Mouse (Mus musculus) embryonic facial prominence, embryonic 10.5 days (tissue): Measurements from ENCODE around the gene Akip1. TPM values are rescaled to one million over a fixed set of nuclear protein-coding genes. Genes with fewer than 3 reads are reported as not detected.
A peak's percentile ranks its signal among the peaks of the same experiment; 100 is the strongest.

Experiments used
- DNase-seq: peaks from one replicate; pipeline ENCODE4 v3.0.0-alpha.2; 2017; ENCODE audit warnings: low spot score
- H3K27ac ChIP-seq: fragments of 300-500 bp; sonication (generic); replicated peaks from 2 replicates; pipeline ENCODE4 v1.5.1; 2016; ENCODE audit warnings: mild to moderate bottlenecking
- H3K27me3 ChIP-seq: fragments of 300-500 bp; sonication (generic); replicated peaks from 2 replicates; pipeline ENCODE4 v1.6.1; 2016; ENCODE audit warnings: low read depth, mild to moderate bottlenecking; ENCODE audit not compliant: poor library complexity, severe bottlenecking
- H3K36me3 ChIP-seq: fragments of 300-500 bp; sonication (generic); replicated peaks from 2 replicates; pipeline ENCODE4 v1.6.1; 2016; ENCODE audit warnings: mild to moderate bottlenecking, moderate library complexity
- H3K4me1 ChIP-seq: fragments of 300-500 bp; sonication (generic); 2 replicates; pipeline ENCODE4 v1.6.1; 2016
- H3K4me3 ChIP-seq: fragments of 300-500 bp; sonication (generic); 2 replicates; pipeline ENCODE4 v1.5.1; 2016; ENCODE audit warnings: mild to moderate bottlenecking, moderate library complexity
- H3K9me3 ChIP-seq: fragments of 300-500 bp; sonication (generic); 2 replicates; pipeline ENCODE4 v1.6.1; 2016; ENCODE audit warnings: mild to moderate bottlenecking
- WGBS: fragments of 180-500 bp; shearing (Covaris S2); methylation state at CpG from one replicate; pipeline ENCODE4 v1.1.7; 2016; 5-methylcytosine and 5-hydroxymethylcytosine counted together
- polyA plus RNA-seq: library from polyadenylated mRNA; unstranded; fragments of >200 nt; fragmentation: Nextera tagmentation; extraction: Ambion mirVana; gene quantifications from 2 replicates; pipeline ENCODE4 v1.2.1, GENCODE M21; 2016

Gene Akip1
- polyA plus RNA-seq, result 24.4 and 24.8 TPM in 2 replicates

DNA sequence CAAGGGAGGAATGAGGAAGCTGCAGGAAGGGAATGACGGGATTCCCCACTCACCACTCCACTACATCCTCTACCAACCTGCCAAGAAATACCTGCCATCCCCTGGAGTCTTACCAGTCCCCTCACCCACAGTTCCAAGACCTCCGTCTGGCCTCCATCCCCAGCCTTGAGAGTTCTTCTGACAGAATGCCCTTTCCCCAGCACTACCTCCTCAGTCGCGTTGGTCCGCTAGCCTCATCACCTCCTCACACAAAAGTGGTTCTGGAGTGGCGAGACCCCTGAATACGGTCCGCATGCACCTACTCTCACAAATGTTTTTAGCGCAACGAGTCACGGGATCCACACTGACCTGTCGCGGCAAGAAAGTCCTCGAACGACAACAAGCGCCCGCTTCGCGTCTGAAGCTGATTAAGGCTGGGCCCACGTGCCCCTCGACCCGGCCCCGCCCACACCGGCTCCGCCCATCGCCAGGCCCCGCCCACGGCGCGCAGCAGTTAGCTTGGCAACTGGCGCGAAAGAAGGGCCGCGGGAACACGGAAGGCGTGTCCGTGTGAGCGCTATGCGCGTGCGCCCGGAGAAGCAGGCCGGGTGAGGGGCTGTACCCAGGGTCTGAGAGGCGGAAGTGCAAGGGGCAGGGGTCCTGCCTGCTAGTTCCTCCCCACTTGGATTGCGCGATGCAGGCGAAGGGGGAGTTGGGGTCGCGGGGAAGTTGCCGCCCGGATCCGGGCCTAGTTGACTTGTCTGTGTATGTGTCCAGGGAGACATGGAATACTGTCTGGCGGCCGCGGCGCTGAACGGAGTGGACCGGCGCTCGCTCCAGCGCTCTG lies at the start of gene Akip1, which contains the start of gene St5:
TSS of gene Akip1 (plus strand) at position 501 of the 826 bp plus-strand sequence.
TSS of gene St5 (minus strand) at position 416 of the 826 bp plus-strand sequence.
- Histone ChIP-seq H3K9me3 (no peaks in the 10 kb centered on the region), H3K36me3 (peaks cover 12% of the 10 kb centered on the region), H3K27me3 (peaks cover 11% of the 10 kb centered on the region), H3K4me1 (peaks cover 13% of the 10 kb centered on the region), H3K27ac (peak within 1 kb of the TSS; percentile 94), H3K4me3 (peak within 1 kb of the TSS; percentile 69)
- WGBS, result under 1% methylated on average over 61 of the region's 61 CpGs
- peak; percentile 99 for DNase-seq

DNA sequence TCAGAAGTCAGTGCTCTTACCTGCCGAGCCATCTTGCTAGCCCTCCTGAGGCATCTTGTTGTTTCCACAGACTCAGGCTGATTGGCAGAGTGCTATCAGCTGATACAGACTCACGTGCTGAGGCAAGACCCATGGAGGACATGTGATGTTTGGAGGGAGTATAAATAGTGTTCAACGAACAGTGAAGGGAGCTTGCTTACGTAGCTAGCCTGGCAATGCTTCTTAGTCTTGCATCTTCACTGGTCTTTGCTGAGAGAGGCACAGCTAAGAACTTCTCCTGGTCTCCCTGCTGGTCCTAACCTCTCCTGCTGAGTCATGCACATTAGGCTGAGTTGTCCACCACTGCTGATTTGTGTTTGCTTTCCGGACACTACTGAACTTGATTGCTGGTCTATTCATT lies 48.6 kb upstream of the Akip1 start:
- no peak for DNase-seq
- Histone ChIP-seq H3K4me3 (no peak overlapping the region), H3K9me3 (no peaks in the 10 kb centered on the region), H3K4me1 (peaks cover 10% of the 10 kb centered on the region), H3K27me3 (no peaks in the 10 kb centered on the region), H3K27ac (no peak overlapping the region), H3K36me3 (peaks cover 4% of the 10 kb centered on the region; the same call in 1 of the 2 replicates)
- WGBS, result 89% methylated on average over 5 of the region's 5 CpGs

DNA sequence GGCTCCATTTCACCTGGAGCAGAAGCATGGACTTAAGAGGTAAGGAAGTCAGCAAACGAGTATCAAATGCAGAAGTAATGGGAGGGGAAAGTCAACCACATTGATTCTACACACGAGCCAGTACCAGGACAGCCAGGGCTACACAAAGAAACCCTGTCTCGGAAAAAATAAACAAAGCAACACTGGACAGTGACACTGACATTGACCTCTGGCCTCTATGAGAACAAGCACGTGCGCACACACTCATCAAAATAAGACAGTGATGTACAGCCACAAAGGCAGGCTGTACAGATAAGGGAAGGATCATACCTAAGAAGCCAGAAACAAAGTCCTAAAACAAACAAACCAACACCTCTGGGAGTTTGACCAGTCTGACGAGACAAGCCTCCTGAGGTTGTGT lies 45.6 kb upstream of the Akip1 start:
- no peak for DNase-seq
- Histone ChIP-seq H3K9me3 (no peaks in the 10 kb centered on the region), H3K27me3 (no peaks in the 10 kb centered on the region), H3K27ac (no peak overlapping the region), H3K4me1 (peaks cover 15% of the 10 kb centered on the region), H3K4me3 (no peak overlapping the region), H3K36me3 (peaks cover 4% of the 10 kb centered on the region; the same call in 1 of the 2 replicates)
- 34% methylated on average over 6 of the region's 6 CpGs for WGBS

DNA sequence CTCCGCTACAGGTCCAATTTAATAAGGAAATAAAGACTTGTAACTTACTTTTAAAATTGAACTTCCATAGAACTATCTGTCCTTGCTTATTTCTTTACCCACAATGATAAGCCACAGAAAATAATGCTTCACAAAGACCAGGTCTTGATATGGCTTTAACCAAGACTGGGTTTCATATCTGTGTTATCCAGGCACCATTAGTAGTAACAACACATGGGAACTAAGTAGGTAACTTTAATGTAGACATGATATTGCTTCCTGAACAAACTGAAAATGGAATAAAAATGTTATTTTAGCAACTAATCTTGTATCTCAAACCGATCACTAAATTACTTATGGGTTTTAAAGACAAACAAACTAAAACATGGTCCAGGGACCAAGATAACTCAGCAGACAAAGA lies 44.2 kb upstream of the Akip1 start:
- Histone ChIP-seq H3K36me3 (peaks cover 4% of the 10 kb centered on the region; the same call in 1 of the 2 replicates), H3K9me3 (no peaks in the 10 kb centered on the region), H3K27me3 (no peaks in the 10 kb centered on the region), H3K4me1 (peaks cover 15% of the 10 kb centered on the region), H3K4me3 (no peak overlapping the region), H3K27ac (no peak overlapping the region)
- 89% methylated on average over 2 of the region's 2 CpGs for WGBS
- no peak for DNase-seq

DNA sequence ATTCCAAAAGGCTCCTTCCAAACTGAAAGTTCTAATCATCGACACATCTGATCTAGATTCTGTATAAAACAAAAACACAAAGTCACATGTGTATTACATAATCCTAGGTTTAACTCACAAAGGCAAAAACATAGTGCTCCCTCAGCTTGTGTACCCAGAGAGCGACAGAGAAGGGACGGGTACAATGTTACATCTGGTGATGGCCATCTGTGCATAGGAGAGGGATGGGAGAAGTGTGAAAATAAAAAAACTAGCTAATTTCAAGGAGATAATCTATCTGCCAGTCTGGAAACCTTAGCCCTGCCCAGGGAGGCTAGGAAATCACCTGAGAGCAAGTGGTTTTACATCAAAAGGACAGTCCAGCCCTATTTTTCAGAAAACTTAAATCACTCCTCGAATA lies 40.9 kb upstream of the Akip1 start:
- WGBS, result 83% methylated on average over 4 of the region's 4 CpGs
- H3K4me1 ChIP-seq, result peaks cover 14% of the 10 kb centered on the region
- no peaks in the 10 kb centered on the region; the same call in 1 of the 2 replicates for H3K36me3 ChIP-seq
- H3K27ac ChIP-seq, result no peak overlapping the region
- no peak for DNase-seq
- H3K9me3 ChIP-seq, result no peaks in the 10 kb centered on the region
- no peaks in the 10 kb centered on the region for H3K27me3 ChIP-seq
- H3K4me3 ChIP-seq, result no peak overlapping the region

DNA sequence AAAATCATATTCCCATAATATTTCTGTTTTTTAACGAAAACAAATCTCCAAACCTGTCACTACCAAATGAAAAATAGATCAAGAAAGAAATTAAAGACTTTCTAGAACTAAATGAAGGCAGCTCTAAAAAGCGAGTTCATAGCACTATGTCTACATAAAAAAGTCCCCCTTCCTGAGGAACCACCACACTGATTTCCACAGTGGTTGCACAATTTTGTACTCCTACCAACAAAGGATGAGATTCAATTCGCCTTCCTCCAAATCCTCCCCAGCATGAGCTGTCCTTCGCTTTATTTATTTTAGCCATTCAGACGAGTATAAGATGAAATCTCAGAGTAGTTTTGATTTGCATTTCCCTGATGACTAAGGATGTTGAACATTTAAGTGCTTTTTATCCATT lies 36.8 kb upstream of the Akip1 start:
- Histone ChIP-seq H3K27ac (no peak overlapping the region), H3K27me3 (no peaks in the 10 kb centered on the region), H3K4me3 (no peak overlapping the region), H3K9me3 (no peaks in the 10 kb centered on the region), H3K4me1 (peaks cover 29% of the 10 kb centered on the region), H3K36me3 (peaks cover 5% of the 10 kb centered on the region; the same call in 1 of the 2 replicates)
- no peak for DNase-seq
- WGBS, result 87% methylated on average over 5 of the region's 5 CpGs

DNA sequence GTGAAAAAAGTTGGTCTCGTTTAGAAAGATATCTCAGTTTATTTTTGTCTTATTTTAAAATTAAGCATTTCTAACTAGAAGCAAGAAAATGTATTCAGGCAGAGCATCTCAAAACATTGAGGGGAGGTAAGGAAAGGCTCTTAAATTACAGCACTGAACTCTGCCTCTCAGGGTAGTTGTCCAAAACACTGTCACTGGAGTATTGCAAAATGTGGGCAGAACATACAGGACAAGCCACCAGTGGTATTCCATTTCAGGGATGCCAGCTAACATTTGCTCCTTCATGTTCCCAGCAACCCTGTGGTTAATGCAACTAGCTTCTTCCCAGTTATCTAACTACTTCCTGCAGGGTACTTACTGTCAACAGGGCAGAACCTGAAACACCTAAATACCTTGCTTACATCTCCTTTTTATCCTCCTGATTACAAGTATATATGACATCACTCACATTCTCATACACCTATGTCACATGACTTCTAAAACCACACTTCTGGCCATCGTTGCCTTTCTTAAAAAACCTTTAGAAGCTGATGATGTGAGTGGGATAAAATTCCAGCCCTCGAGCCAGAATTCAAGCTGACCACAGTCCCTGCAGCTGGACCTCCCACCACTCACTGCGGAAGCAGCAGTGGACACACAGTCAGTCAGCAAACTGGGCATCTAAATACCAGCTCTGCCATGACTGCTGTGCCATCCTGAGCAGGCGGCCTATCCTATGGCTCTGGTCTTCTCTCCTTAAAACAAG lies 33.9 kb upstream of the Akip1 start:
- Histone ChIP-seq H3K27ac (no peak overlapping the region), H3K36me3 (peaks cover 5% of the 10 kb centered on the region; the same call in 1 of the 2 replicates), H3K9me3 (no peaks in the 10 kb centered on the region), H3K4me3 (peak overlapping the region; percentile 67; the same call in 1 of the 2 replicates), H3K4me1 (peaks cover 46% of the 10 kb centered on the region), H3K27me3 (no peaks in the 10 kb centered on the region)
- 78% methylated on average over 5 of the region's 5 CpGs for WGBS
- no peak for DNase-seq

DNA sequence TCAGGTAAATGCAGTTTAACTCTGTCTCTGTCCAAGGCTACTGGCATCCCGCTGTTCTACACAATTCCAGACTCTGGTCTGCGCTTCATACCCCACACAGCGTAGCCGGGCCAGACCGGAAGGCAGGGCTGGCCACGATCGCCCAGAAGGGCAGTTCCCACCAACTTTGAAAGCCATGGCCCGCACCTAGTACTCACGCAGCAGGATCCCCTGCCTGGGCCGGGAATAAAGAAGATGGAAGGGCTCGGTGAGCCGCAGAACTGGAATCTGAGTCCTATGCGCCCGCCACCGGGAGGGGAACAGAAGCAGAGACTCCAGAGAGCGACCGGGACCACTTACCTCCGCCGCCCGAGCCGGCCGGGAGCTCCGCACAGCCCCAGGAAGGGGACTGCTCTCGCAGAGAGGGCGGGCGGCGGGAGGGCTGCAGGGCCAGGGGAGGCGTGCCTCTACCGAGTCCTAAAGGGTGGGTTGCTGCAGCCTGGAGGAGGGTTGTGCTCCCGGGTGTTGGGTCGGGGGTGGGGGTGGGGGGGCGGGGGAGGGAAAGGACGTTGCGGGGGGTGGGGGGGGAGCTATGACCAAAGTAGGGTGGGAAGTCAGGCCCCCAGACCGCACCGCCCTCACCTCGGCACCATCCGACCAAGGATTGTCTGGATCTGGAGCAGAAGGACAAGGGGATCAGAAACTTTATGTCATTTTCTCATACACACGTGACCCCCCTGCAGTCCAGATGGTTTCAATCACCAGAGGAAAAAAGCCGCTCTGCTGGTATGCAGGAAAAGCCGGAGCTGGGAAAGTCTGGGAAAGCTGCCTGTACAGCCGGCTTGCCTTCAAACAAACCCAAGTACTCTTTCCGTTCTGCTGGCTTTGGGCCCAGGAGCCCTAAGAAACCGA lies 31.7 kb upstream of the Akip1 start:
- Histone ChIP-seq H3K9me3 (no peaks in the 10 kb centered on the region), H3K4me1 (peaks cover 46% of the 10 kb centered on the region), H3K4me3 (peak overlapping the region; percentile 67), H3K27me3 (no peaks in the 10 kb centered on the region), H3K27ac (peak overlapping the region; percentile 93), H3K36me3 (0 out of 2 replicates have a peak, but pooled peaks cover 5% of the 10 kb centered on the region)
- peak; percentile 90 for DNase-seq
- WGBS, result under 1% methylated on average over 43 of the region's 44 CpGs

DNA sequence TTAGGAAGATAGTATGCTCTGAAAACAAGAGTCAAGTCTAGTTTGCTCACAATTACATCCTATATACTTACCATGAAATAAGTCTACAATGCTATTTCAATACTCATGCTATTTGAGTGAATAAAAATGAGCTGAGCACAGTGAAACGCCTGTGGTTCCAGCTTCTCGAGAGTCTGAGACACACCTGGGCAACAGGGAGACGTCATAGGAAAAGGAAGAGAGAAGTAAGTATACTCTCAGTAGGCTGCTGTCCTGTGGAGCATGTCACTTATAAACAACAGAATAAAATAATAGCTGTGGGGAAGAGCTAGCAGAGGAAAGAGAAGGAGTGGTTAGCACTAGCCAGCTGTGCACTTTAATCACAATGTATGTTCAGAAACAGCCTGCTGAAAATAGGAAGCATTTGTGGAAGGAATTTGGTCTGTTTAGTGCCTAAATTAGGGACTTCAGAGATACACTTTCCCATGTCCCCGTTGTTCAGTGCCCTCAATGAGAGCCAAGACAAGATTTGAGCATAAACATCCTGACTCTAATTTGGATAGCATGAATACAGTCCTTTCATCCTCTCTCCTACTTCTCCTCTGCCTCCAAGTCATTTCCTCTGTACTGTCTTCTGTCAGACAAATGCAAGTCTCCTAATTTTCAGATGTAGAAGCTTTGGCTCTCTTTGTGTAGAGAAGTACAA lies 28.4 kb upstream of the Akip1 start:
- no peak for DNase-seq
- Histone ChIP-seq H3K9me3 (no peaks in the 10 kb centered on the region), H3K4me1 (peaks cover 33% of the 10 kb centered on the region), H3K4me3 (no peak overlapping the region), H3K27ac (no peak overlapping the region), H3K36me3 (no peaks in the 10 kb centered on the region), H3K27me3 (no peaks in the 10 kb centered on the region)
- 57% methylated on average over 4 of the region's 4 CpGs for WGBS

DNA sequence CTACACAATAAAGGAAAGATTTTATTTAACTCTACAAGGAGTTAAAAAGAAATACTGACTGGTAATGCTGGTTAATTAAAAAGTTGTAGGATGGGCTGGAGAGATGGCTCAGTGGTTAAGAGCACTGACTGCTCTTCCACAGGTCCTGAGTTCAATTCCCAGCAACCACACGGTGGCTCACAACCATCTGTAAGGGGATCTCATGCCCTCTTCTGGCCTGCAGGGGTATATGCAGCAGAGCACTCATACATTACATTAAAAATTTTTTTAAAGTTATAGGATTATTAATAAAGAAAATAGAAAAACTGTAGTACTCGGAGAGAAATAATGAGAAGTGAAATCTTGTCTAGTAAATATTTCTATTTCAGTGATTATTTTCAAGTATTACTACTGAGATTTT lies 23.2 kb upstream of the Akip1 start:
- Histone ChIP-seq H3K4me3 (no peak overlapping the region), H3K4me1 (no peaks in the 10 kb centered on the region), H3K27ac (no peak overlapping the region), H3K27me3 (no peaks in the 10 kb centered on the region), H3K36me3 (no peaks in the 10 kb centered on the region), H3K9me3 (no peaks in the 10 kb centered on the region)
- DNase-seq, result no peak
- 91% methylated on average over 2 of the region's 2 CpGs for whole genome bisulfite sequencing

DNA sequence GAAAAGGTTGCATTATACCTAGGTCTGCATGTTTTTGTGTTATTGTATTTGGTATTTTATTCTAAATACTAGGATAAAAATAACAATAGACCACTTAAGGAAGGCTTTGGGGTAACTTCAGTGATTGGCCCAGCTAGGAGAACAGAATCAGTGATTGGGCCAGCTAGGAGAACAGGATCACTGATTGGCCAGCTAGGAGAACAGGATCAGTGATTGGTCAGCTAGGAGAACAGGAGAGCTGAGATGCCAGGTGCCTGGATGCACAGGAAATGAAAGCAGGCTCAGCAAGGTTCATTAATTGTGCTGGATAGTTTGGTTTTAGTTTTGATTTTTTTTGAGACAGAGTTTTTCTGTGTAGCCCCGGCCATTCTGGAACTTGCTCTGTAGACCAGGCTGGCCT lies 22.6 kb upstream of the Akip1 start:
- Histone ChIP-seq H3K27me3 (no peaks in the 10 kb centered on the region), H3K9me3 (no peaks in the 10 kb centered on the region), H3K27ac (no peak overlapping the region), H3K36me3 (no peaks in the 10 kb centered on the region), H3K4me3 (no peak overlapping the region), H3K4me1 (peaks cover 2% of the 10 kb centered on the region; the same call in 1 of the 2 replicates)
- 95% methylated on average over 1 of the region's 1 CpGs for WGBS
- no peak for DNase-seq
